Mouse (Mus musculus) C2C12 (cell line): ENCODE measurements at regions not wholly inside any gene's neighbourhood (a gene's known extent, or its start where the extent isn't known, plus 50 kb on each side); places are given as distances from the start of the nearest gene placed in this dataset.

ENCODE experiments used
- H3K27me3 ChIP-seq: one replicate; pipeline ENCODE4 v1.6.1; 2011; ENCODE audit not compliant: control insufficient read depth, insufficient read depth, insufficient read length
- H3K36me3 ChIP-seq: one replicate; pipeline ENCODE4 v1.6.1; 2011; ENCODE audit not compliant: control insufficient read depth, insufficient read depth
- H3K4me3 ChIP-seq: one replicate; pipeline ENCODE4 v1.5.1; 2011; ENCODE audit warnings: mild to moderate bottlenecking, control low read depth; ENCODE audit not compliant: poor library complexity, insufficient read depth, severe bottlenecking
- H3K79me2 ChIP-seq: one replicate; pipeline ENCODE4 v1.6.1; 2011; ENCODE audit not compliant: control insufficient read depth, insufficient read depth
- H3K79me3 ChIP-seq: one replicate; pipeline ENCODE4 v1.6.1; 2011; ENCODE audit warnings: low read depth, control low read depth
- H3ac ChIP-seq: one replicate; pipeline ENCODE3; 2011; ENCODE audit warnings: low read depth; ENCODE audit not compliant: control insufficient read depth, insufficient read length
- CEBPB ChIP-seq: IDR thresholded peaks from one replicate; pipeline ENCODE4 v1.6.1; 2011; ENCODE audit warnings: low read depth, mild to moderate bottlenecking, control low read depth, moderate library complexity
- CTCF ChIP-seq: IDR thresholded peaks from one replicate; pipeline ENCODE4 v1.5.1; 2011; ENCODE audit not compliant: control insufficient read depth, insufficient read depth, insufficient read length
- FOSL1 ChIP-seq: IDR thresholded peaks from one replicate; pipeline ENCODE4 v1.8.0; 2011; ENCODE audit warnings: mild to moderate bottlenecking, low read length; ENCODE audit not compliant: poor library complexity, insufficient read depth, severe bottlenecking
- MAX ChIP-seq: IDR thresholded peaks from one replicate; pipeline ENCODE4 v1.6.1; 2011; ENCODE audit warnings: mild to moderate bottlenecking, control low read depth
- MYOD1 ChIP-seq: IDR thresholded peaks from one replicate; pipeline ENCODE4 v1.6.1; 2011; ENCODE audit warnings: low read depth; ENCODE audit not compliant: control insufficient read depth, insufficient read length
- MYOG ChIP-seq: IDR thresholded peaks from one replicate; pipeline ENCODE4 v1.6.1; 2011; ENCODE audit not compliant: control insufficient read depth, insufficient read length; ENCODE audit errors: extremely low read depth
- USF1 ChIP-seq: IDR thresholded peaks from one replicate; pipeline ENCODE4 v1.6.1; 2011; ENCODE audit warnings: low read depth, mild to moderate bottlenecking, control low read depth, moderate library complexity

GRCm38 (mm10) chr13:38721166-38721565 is 62.3 kb upstream of the Eef1e1 start:
- no peaks in the 10 kb centered on the region for H3K36me3 ChIP-seq
- TF ChIP-seq USF1 (no peak), CEBPB (no peak), MAX (no peak), MYOD1 (no peak), FOSL1 (no peak), CTCF (no peak), MYOG (no peak)
- H3K79me2 ChIP-seq = no peaks in the 10 kb centered on the region
- no peaks in the 10 kb centered on the region for H3K27me3 ChIP-seq
- H3K4me3 ChIP-seq = no peak overlapping the region
- H3K79me3 ChIP-seq = no peaks in the 10 kb centered on the region
- H3ac ChIP-seq = no peak overlapping the region

GRCm38 (mm10) chr13:38714838-38715237 is 56.0 kb upstream of the Eef1e1 start:
- H3K4me3 ChIP-seq = no peak overlapping the region
- no peaks in the 10 kb centered on the region for H3K79me2 ChIP-seq
- H3K27me3 ChIP-seq = no peaks in the 10 kb centered on the region
- H3K36me3 ChIP-seq = no peaks in the 10 kb centered on the region
- no peak overlapping the region for H3ac ChIP-seq
- no peaks in the 10 kb centered on the region for H3K79me3 ChIP-seq
- TF ChIP-seq MYOG = no peak
- TF ChIP-seq CTCF = no peak
- TF ChIP-seq USF1 = no peak
- no peak for TF ChIP-seq MAX
- no peak for TF ChIP-seq FOSL1
- TF ChIP-seq MYOD1 = no peak
- TF ChIP-seq CEBPB = no peak
